Mouse (Mus musculus): ENCODE data around the gene Dicer1.

GRCm38 (mm10) chr12:104765116-104765515 lies 13.4 kb upstream of the Dicer1 start:
- no peak for TF ChIP-seq CTCF (IDR thresholded peaks at IDR 0.05; ENCODE audit: extremely low read depth, insufficient read depth, insufficient read length, insufficient replicate concordance)
- TF ChIP-seq POLR2A (IDR thresholded peaks at IDR 0.05; ENCODE audit: low read depth, low read length), result no peak
